Mouse (Mus musculus) liver, adult 2 months (tissue): ENCODE measurements around the gene Snapc1. TPM values are rescaled to one million over a fixed set of nuclear protein-coding genes. Genes with fewer than 3 reads are reported as not detected.

Experiments
- DNase-seq: peaks from one replicate; pipeline ENCODE4 v3.0.0-alpha.2; 2011; ENCODE audit warnings: low read depth, low spot score; ENCODE audit errors: extremely low read depth
- H3K27ac ChIP-seq: fragments of 200-500 bp; replicated peaks from 2 replicates; pipeline ENCODE4 v1.5.1; 2012; ENCODE audit warnings: low read depth, mild to moderate bottlenecking, control low read depth, inconsistent platforms, low read length; ENCODE audit not compliant: insufficient read depth
- H3K27me3 ChIP-seq: fragments of 200-500 bp; 2 replicates; pipeline ENCODE4 v1.6.1; 2012; ENCODE audit warnings: mild to moderate bottlenecking, moderate library complexity, low read length, inconsistent platforms; ENCODE audit not compliant: control insufficient read depth, insufficient read depth
- H3K36me3 ChIP-seq: fragments of 200-500 bp; 2 replicates; pipeline ENCODE4 v1.6.1; 2012; ENCODE audit warnings: low read length, inconsistent platforms; ENCODE audit not compliant: control insufficient read depth, insufficient read depth
- H3K4me1 ChIP-seq: fragments of 200-500 bp; 2 replicates; pipeline ENCODE4 v1.6.1; 2011; ENCODE audit warnings: low read length; ENCODE audit not compliant: control insufficient read depth, insufficient read depth
- H3K4me3 ChIP-seq: fragments of 200-500 bp; 2 replicates; pipeline ENCODE4 v1.5.1; 2011; ENCODE audit warnings: low read depth, mild to moderate bottlenecking, control low read depth, low read length, moderate library complexity; ENCODE audit not compliant: insufficient read depth
- H3K79me2 ChIP-seq: fragments of 200-500 bp; 2 replicates; pipeline ENCODE4 v1.6.1; 2012; ENCODE audit warnings: inconsistent platforms, mild to moderate bottlenecking, low read length, moderate library complexity; ENCODE audit not compliant: control insufficient read depth, insufficient read depth
- H3K9ac ChIP-seq: fragments of 200-500 bp; 2 replicates; pipeline ENCODE4 v1.6.1; 2012; ENCODE audit warnings: low read depth, mild to moderate bottlenecking, control low read depth, inconsistent platforms, low read length
- CTCF ChIP-seq: fragments of 200-500 bp; IDR thresholded peaks from 2 replicates; pipeline ENCODE4 v1.5.1; 2011; ENCODE audit warnings: low read depth, low read length, control low read depth
- POLR2A ChIP-seq: fragments of 200-500 bp; IDR thresholded peaks from 2 replicates; pipeline ENCODE4 v1.6.1; 2011; ENCODE audit warnings: low read length, control low read depth; ENCODE audit not compliant: insufficient read depth; ENCODE audit errors: extremely low read depth
- WGBS: fragments of 180-500 bp; shearing (Covaris S2); methylation state at CpG from one replicate; pipeline ENCODE4 v1.1.7; 2018; 5-methylcytosine and 5-hydroxymethylcytosine counted together
- polyA plus RNA-seq: library from polyadenylated mRNA; depleted of rRNA; stranded (reverse); fragments of >200 nt; gene quantifications from 2 replicates; pipeline ENCODE4 v1.2.3, GENCODE M21; 2012; rRNA removed
- total RNA-seq: library from RNA; depleted of rRNA; stranded (reverse); fragments of >200 nt; gene quantifications from 2 replicates; pipeline ENCODE4 v1.2.3, GENCODE M21; 2014; rRNA removed

Snapc1 gene
- total and polyA plus RNA-seq, 2 experiments: 4.4 to 6.0 TPM

DNA sequence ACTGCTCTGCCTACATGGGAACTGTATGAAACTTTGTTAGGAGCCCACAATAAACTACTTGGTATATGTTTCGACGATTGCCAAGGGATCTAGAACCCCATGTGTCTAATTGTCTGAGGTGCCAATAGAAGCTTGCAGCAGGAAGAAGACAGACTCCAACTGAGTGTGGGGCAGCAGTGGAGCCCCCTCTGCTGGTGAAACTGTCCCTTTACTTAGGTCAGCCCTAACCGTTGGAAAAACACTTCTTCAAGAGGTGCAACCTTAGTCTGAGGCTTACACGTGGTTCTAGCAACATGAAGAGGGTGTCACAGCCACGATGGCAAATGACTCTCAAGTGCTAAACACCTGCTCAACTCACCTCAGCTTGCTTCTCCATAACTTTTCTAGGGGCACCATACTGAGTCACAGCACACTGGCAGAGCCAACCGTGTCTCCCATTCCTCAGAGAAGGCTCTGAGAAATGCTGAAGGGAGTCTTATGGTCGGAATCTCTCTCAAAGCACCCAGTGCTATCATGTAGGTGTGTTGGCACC is 50.5 kb downstream of the Snapc1 start:
- no peak for DNase-seq

DNA sequence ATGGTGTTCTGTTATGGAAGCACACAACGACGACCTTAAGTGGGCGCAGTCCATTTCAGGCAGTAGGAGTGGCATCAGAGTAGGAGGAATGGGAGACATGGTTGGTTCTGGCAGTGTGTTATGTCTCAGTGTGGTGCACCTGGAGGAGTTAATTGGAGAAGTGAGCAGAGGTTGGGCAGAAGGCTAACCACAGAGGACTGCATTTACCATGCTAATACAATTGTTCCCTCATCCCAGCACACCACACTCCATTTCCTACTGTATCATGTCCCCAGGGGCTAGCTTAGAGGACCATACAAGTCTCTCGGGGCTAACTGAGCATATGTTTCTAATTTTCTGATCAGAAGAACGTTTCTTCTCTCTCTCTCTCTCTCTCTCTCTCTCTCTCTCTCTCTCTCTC is 51.2 kb downstream of the Snapc1 start:
- H3K4me3 ChIP-seq: no peak overlapping the region
- H3K4me1 ChIP-seq: no peaks in the 10 kb centered on the region
- TF ChIP-seq POLR2A (no peak), CTCF (no peak)

More for the DNA sequence above, 50.5 kb downstream of the Snapc1 start:
- no peak overlapping the region for H3K4me3 ChIP-seq
- no peaks in the 10 kb centered on the region for H3K27me3 ChIP-seq
- no peaks in the 10 kb centered on the region for H3K36me3 ChIP-seq
- H3K27ac ChIP-seq: no peak overlapping the region
- H3K79me2 ChIP-seq: no peaks in the 10 kb centered on the region
- no peak overlapping the region for H3K9ac ChIP-seq
- WGBS: 53% methylated on average over 7 of the region's 7 CpGs
- no peak; the same call in 1 of the 2 replicates for TF ChIP-seq CTCF
- TF ChIP-seq POLR2A: no peak
- no peaks in the 10 kb centered on the region for H3K4me1 ChIP-seq

DNA sequence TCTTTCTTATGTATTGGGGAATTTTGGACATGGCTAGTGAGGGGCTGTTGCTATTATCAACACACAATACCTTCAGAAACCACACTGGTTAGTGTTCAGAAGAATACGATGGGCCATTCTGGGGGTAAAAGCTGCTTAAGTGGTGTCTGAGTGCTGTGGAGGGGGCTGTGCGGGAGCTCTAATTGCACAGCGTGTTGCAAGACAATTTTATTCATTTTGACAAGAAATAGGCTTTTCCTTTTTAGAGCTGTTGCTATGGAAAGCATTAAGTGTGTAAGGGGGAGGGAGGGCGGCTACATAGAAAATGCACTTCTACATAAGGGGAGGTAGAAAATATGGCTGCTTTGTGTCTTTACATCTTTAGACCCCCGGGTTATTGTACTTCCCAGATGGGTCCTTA is 59.0 kb downstream of the Snapc1 start:
- Histone ChIP-seq H3K79me2 (no peaks in the 10 kb centered on the region), H3K27me3 (no peaks in the 10 kb centered on the region), H3K36me3 (no peaks in the 10 kb centered on the region), H3K9ac (no peak overlapping the region), H3K4me1 (no peaks in the 10 kb centered on the region), H3K27ac (no peak overlapping the region), H3K4me3 (no peak overlapping the region)
- 83% methylated on average over 5 of the region's 5 CpGs for WGBS
- DNase-seq: no peak
- no peak for TF ChIP-seq POLR2A
- no peak for TF ChIP-seq CTCF

More for the DNA sequence above, 51.2 kb downstream of the Snapc1 start:
- Histone ChIP-seq H3K9ac (no peak overlapping the region), H3K79me2 (no peaks in the 10 kb centered on the region), H3K27me3 (no peaks in the 10 kb centered on the region), H3K27ac (no peak overlapping the region), H3K36me3 (no peaks in the 10 kb centered on the region)
- DNase-seq: no peak
- WGBS: 73% methylated on average over 5 of the region's 5 CpGs

DNA sequence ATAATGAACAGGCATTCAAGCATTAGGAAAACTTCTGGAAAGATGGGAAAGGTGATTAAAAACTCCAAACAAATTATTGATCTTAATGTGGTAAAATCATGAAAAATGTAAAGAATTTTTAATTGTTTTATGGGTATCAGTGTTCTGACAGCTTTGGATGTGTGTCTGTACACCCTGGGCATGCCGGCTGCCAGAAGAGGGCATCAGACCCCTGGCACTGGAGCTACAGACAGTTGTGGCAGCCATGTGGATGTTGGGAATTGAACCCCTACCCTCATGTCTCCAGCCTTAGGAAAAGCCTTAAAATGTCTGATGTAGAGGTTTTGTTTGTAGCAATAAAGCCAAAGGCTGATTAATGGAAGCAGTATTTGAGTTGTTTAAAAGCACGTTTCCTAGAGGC is 60.6 kb downstream of the Snapc1 start:
- Histone ChIP-seq H3K27ac (no peak overlapping the region), H3K4me1 (no peaks in the 10 kb centered on the region), H3K27me3 (no peaks in the 10 kb centered on the region), H3K9ac (no peak overlapping the region), H3K36me3 (no peaks in the 10 kb centered on the region), H3K4me3 (no peak overlapping the region), H3K79me2 (no peaks in the 10 kb centered on the region)
- TF ChIP-seq CTCF (no peak), POLR2A (no peak)
- WGBS: 90% methylated on average over 2 of the region's 2 CpGs
- DNase-seq: no peak

Other genes starting within 250 kb of the Snapc1 start
- gene Hif1a, start 63.1 kb upstream of the Snapc1 start, total RNA-seq: 32.5 and 37.4 TPM in 2 replicates
- gene Hif1a, start 63.1 kb upstream of the Snapc1 start, polyA plus RNA-seq: 5.7 and 9.7 TPM in 2 replicates
- gene Gm49321, start 26.8 kb upstream of the Snapc1 start, total RNA-seq: not detected in 2 replicates
- not detected in 2 replicates for gene Gm49321, start 26.8 kb upstream of the Snapc1 start, polyA plus RNA-seq
- 0.07 TPM in 1 of 2 replicates, not detected in the other for gene Syt16, start 33.2 kb downstream of the Snapc1 start, total RNA-seq
- gene Syt16, start 33.2 kb downstream of the Snapc1 start, polyA plus RNA-seq: not detected in 2 replicates